Mouse (Mus musculus) kidney, postnatal 14 days (tissue): ENCODE results near the gene Gm6034.
A peak's percentile ranks its signal among the peaks of the same experiment; 100 is the strongest.
"Not testable (repeated sequence)": the region's sequence is repeated elsewhere in the genome, so short reads cannot be mapped to it uniquely, and the experiment has no call there.

Source experiments
- DNase-seq: peaks from one replicate; pipeline ENCODE4 v3.0.0; 2022; ENCODE audit warnings: mixed read lengths

Gm6034 gene

GRCm38 (mm10) chr17:36042610-36043169, at the start of gene Gm6034, which contains the start of gene H2-T22:
Gm6034 (plus strand) TSS chr17:36042961.
H2-T22 (minus strand) TSS chr17:36042747.
- DNase-seq = peak; percentile 90

GRCm38 (mm10) chr17:35993675-35994074, 49.1 kb upstream of the Gm6034 start:
- peak; percentile 84 for DNase-seq

GRCm38 (mm10) chr17:35994175-35994878, 48.4 kb upstream of the Gm6034 start:
- DNase-seq = peak; percentile 88

GRCm38 (mm10) chr17:35994879-35995240, 47.9 kb upstream of the Gm6034 start:
- no peak for DNase-seq

GRCm38 (mm10) chr17:35996949-35997348, 45.8 kb upstream of the Gm6034 start:
- peak; percentile 97 for DNase-seq

GRCm38 (mm10) chr17:35997713-35998510, 44.8 kb upstream of the Gm6034 start:
- peak; percentile 24 for DNase-seq

- no peak for DNase-seq
These were observed 44.0 kb upstream of the Gm6034 start for GRCm38 (mm10) chr17:35998545-35999305.

GRCm38 (mm10) chr17:35999356-35999755, 43.4 kb upstream of the Gm6034 start:
- DNase-seq = no peak

GRCm38 (mm10) chr17:36000349-36000748, 42.4 kb upstream of the Gm6034 start:
- DNase-seq = no peak

GRCm38 (mm10) chr17:36001121-36001897, 41.5 kb upstream of the Gm6034 start:
- no peak for DNase-seq

- DNase-seq = no peak
These were observed 40.8 kb upstream of the Gm6034 start for GRCm38 (mm10) chr17:36001966-36002365.

- no peak for DNase-seq
These were observed 39.4 kb upstream of the Gm6034 start for GRCm38 (mm10) chr17:36003331-36003730.

- DNase-seq = not testable (repeated sequence)
These were observed 38.4 kb upstream of the Gm6034 start for GRCm38 (mm10) chr17:36004409-36004808.

GRCm38 (mm10) chr17:36014977-36015376, 27.8 kb upstream of the Gm6034 start:
- DNase-seq = no peak

GRCm38 (mm10) chr17:36017046-36017445, 25.7 kb upstream of the Gm6034 start:
- DNase-seq = no peak

- peak; percentile 65 for DNase-seq
These were observed 23.8 kb upstream of the Gm6034 start for GRCm38 (mm10) chr17:36018979-36019378.

- DNase-seq = no peak
These were observed 23.2 kb upstream of the Gm6034 start for GRCm38 (mm10) chr17:36019519-36019918.

- DNase-seq = peak; percentile 88
These were observed 22.3 kb upstream of the Gm6034 start, which contains the start of gene H2-T24 for GRCm38 (mm10) chr17:36020191-36021073. H2-T24 (minus strand) TSS chr17:36020560.

GRCm38 (mm10) chr17:36021309-36021708, 21.5 kb upstream of the Gm6034 start:
- no peak for DNase-seq

GRCm38 (mm10) chr17:36022098-36022497, 20.7 kb upstream of the Gm6034 start:
- no peak for DNase-seq

GRCm38 (mm10) chr17:36022922-36023321, 19.8 kb upstream of the Gm6034 start:
- DNase-seq = no peak
